ENCODE assay signal across 10 mouse cellular contexts in the genomic region with DNA sequence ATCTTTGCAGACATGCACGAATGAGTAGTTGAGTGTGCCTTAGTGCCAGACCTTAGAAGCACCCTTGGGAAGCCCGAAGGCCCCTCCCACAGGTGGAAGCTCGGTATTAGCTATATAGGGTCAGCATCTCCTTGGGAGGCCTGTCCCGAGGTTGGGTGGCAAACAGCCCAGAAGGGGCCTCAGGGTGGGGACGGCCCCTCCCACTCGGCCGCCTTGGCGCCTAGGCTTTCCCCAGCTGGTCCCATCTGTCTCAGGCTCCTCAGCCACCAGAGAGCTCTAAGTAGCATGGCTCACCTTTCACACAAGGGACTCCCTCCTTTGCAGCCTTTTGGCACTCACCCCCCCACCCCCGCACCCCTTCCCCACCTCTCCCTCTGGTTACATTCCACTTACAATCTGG. TPM values are rescaled to one million over a fixed set of nuclear protein-coding genes. Genes with fewer than 3 reads are reported as not detected.
DNase-seq lines count a peak whose midpoint lies in the region; ATAC-seq and TF ChIP-seq lines count a peak whose summit lies in the region.
"Had no signal": no experiment of that assay in that cellular context is flagged by ENCODE, and none has a peak within 500 bp of the region (broad histone marks: within the 10 kb centered on the region; RNA-seq: fewer than 3 reads in every experiment).

No protein-coding gene starts in this region.

- 12% methylated on average over 9 of the region's 9 CpGs for WGBS in lung, embryonic 16.5 days
- 38% methylated on average over 9 of the region's 9 CpGs for WGBS in lung, adult 2 months
- 23% methylated on average over 8 of the region's 9 CpGs for WGBS in heart, postnatal 0 days

- TF ChIP-seq POLR2A in lung, adult 2 months (IDR thresholded peaks at IDR 0.05; ENCODE audit: borderline replicate concordance, extremely low read depth, low read depth, low read length), result no peak

- no peak overlapping the region for H3K9ac ChIP-seq in lung, embryonic 16.5 days (ENCODE audit: low read length)
- no peak overlapping the region for H3K9ac ChIP-seq in heart, postnatal 0 days (replicated peaks; ENCODE audit: low read depth, low read length)

- H3K9me3 ChIP-seq in lung, embryonic 16.5 days (ENCODE audit: control insufficient read depth, low read length), result no peaks in the 10 kb centered on the region
- H3K9me3 ChIP-seq in heart, postnatal 0 days (replicated peaks; ENCODE audit: control insufficient read depth, low read length), result no peaks in the 10 kb centered on the region

- ATAC-seq in lung, embryonic 16.5 days (ENCODE audit: low read depth), result peak; percentile 72
- ATAC-seq in heart, postnatal 0 days (ENCODE audit: insufficient read depth, low read depth), result 0 out of 2 replicates have a peak, but pooled peaks have one; percentile 21

- H3K4me2 ChIP-seq in lung, embryonic 16.5 days (ENCODE audit: low read depth, low read length), result no peak overlapping the region
- no peak overlapping the region for H3K4me2 ChIP-seq in heart, postnatal 0 days (ENCODE audit: low read depth, low read length)

- TF ChIP-seq EP300 in heart, postnatal 0 days (IDR thresholded peaks at IDR 0.05; ENCODE audit: low read depth), result no peak

- peak overlapping the region; percentile 25; the same call in 1 of the 2 replicates for H3K27ac ChIP-seq in lung, embryonic 16.5 days (ENCODE audit: low read length)
- H3K27ac ChIP-seq in heart, postnatal 0 days (ENCODE audit: low read depth), result no peak overlapping the region

- H3K4me1 ChIP-seq in lung, embryonic 16.5 days (replicated peaks; ENCODE audit: control insufficient read depth, insufficient read depth, low read length), result peaks cover 41% of the 10 kb centered on the region
- H3K4me1 ChIP-seq in lung, adult 2 months (ENCODE audit: control insufficient read depth, insufficient read depth, low read length), result peaks cover 21% of the 10 kb centered on the region
- peaks cover 28% of the 10 kb centered on the region for H3K4me1 ChIP-seq in heart, postnatal 0 days (ENCODE audit: control insufficient read depth, insufficient read depth)

- no peak for TF ChIP-seq CTCF in lung, adult 2 months (IDR thresholded peaks at IDR 0.05; ENCODE audit: insufficient read depth, low read length)
- no peak for TF ChIP-seq CTCF in heart, postnatal 0 days (IDR thresholded peaks at IDR 0.05; ENCODE audit: low read depth)

- H3K4me3 ChIP-seq in lung, embryonic 16.5 days (ENCODE audit: low read length), result no peak overlapping the region
- no peak overlapping the region for H3K4me3 ChIP-seq in lung, adult 2 months (replicated peaks; ENCODE audit: extremely low read depth, low read depth, low read length)
- H3K4me3 ChIP-seq in heart, postnatal 0 days (ENCODE audit: low read depth, low read length), result no peak overlapping the region

- H3K36me3 ChIP-seq in lung, embryonic 16.5 days (ENCODE audit: control insufficient read depth, insufficient read depth, low read length), result no peaks in the 10 kb centered on the region
- no peaks in the 10 kb centered on the region for H3K36me3 ChIP-seq in heart, postnatal 0 days (replicated peaks; ENCODE audit: control insufficient read depth, insufficient read depth, low read length)

- peak; percentile 37 for DNase-seq in embryo, embryonic 11 days
- DNase-seq in embryo, embryonic 10 days (ENCODE audit: low spot score), result no peak
- no peak for DNase-seq in lung, adult 2 months
- no peak for DNase-seq in heart, postnatal 0 days (ENCODE audit: low spot score)
- peak; percentile 70 for DNase-seq in skeletal muscle tissue, adult 2 months (ENCODE audit: low read depth, low spot score)
- DNase-seq in yolk sac, embryonic 10.5 days (ENCODE audit: low spot score), result no peak
- DNase-seq in urinary bladder, adult 2 months (ENCODE audit: low spot score), result no peak
- DNase-seq: thymus, postnatal 36 days had no signal

- H3K27me3 ChIP-seq in lung, embryonic 16.5 days (ENCODE audit: control insufficient read depth, insufficient read depth, low read depth, low read length), result no peaks in the 10 kb centered on the region
- H3K27me3 ChIP-seq in heart, postnatal 0 days (ENCODE audit: control insufficient read depth, insufficient read depth, low read length), result no peaks in the 10 kb centered on the region

RNA-seq across cellular contexts. Expression of gene Fam92b, which starts 7.1 kb away (rescaled TPM):
- 2.7 and 4.0 TPM in 2 replicates for polyA plus RNA-seq in lung, embryonic 16.5 days (2015; fragmentation: Nextera tagmentation; extraction: Ambion mirVana)
- 9.0 and 10.2 TPM in 2 replicates for polyA plus RNA-seq in lung, adult 2 months (2012; rRNA removed)
- total RNA-seq in heart, postnatal 0 days (2014; rRNA removed; ENCODE audit: low replicate concordance), result not detected in 2 replicates
- 0.44 TPM in 1 of 2 replicates, not detected in the other for polyA plus RNA-seq in heart, postnatal 0 days (2015; fragmentation: Nextera tagmentation; extraction: Ambion mirVana)
- polyA plus RNA-seq in urinary bladder, adult 2 months (2012; rRNA removed), result not detected in 2 replicates
- polyA plus RNA-seq: liver, embryonic 16.5 days had no signal

RNA-seq across cellular contexts. Expression of gene Gse1, which starts 43.9 kb away (rescaled TPM):
- polyA plus RNA-seq in lung, embryonic 16.5 days (2015; fragmentation: Nextera tagmentation; extraction: Ambion mirVana), result 10.2 and 10.9 TPM in 2 replicates
- 35.6 and 39.6 TPM in 2 replicates for polyA plus RNA-seq in lung, adult 2 months (2012; rRNA removed)
- 18.7 and 30.8 TPM in 2 replicates for total RNA-seq in heart, postnatal 0 days (2014; rRNA removed; ENCODE audit: low replicate concordance)
- polyA plus RNA-seq in heart, postnatal 0 days (2015; fragmentation: Nextera tagmentation; extraction: Ambion mirVana), result 4.1 and 5.4 TPM in 2 replicates
- polyA plus RNA-seq in urinary bladder, adult 2 months (2012; rRNA removed), result 27.5 and 30.2 TPM in 2 replicates

Comparison
In these comparisons a context has a peak if more than half of its experiments do, and no peak if none do; other contexts are left out.
1. DNase-seq: peak in embryo, embryonic 11 days (single experiment) and skeletal muscle tissue, adult 2 months (single experiment); none in embryo, embryonic 10 days (single experiment), lung, adult 2 months (single experiment), heart, postnatal 0 days (single experiment), yolk sac, embryonic 10.5 days (single experiment) and urinary bladder, adult 2 months (single experiment).